Mouse (Mus musculus): ENCODE measurements around the gene Vbp1.

The Vbp1 gene

DNA sequence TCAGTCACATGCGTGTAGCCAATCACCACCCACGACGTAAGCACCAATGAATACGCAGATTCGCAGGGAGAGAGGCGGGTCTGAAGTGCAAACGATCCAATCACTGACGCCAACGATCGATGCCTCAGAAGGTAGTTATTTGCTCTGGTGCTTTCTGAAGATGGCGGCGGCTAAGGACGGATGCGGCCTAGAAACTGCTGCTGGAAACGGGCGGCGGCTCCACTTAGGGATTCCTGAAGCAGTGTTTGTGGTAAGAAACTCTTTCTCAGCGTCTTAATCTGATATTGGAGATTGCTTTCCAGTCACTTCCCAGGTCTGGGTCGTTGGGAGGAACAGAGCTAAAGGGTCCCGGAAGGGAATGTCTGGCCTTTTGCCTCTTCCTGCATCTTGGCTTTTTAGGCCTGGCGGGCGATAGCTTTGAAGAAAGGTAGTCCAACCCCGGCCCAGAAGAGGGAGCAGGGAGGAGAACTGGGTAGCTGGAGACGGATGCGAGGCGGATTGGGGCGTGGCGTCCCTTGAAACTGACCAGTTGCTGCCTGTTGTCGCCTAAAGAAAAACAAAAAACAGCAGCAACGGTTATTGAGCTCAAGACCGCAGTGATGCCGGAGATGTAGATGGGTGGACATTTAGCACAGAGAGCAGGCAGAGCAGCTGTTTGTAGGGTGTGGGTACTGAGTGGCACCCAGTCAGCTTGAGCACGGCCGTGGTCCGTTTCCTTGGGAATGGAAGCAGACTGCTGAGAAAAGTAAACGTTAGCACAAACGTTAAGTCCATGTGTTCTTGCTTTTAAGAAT is at the start of gene Vbp1:
Gene Vbp1 (plus strand): TSS at position 121 of the 794 bp plus-strand sequence.
- DNase-seq (ENCODE audit: low spot score): peak; percentile 52

DNA sequence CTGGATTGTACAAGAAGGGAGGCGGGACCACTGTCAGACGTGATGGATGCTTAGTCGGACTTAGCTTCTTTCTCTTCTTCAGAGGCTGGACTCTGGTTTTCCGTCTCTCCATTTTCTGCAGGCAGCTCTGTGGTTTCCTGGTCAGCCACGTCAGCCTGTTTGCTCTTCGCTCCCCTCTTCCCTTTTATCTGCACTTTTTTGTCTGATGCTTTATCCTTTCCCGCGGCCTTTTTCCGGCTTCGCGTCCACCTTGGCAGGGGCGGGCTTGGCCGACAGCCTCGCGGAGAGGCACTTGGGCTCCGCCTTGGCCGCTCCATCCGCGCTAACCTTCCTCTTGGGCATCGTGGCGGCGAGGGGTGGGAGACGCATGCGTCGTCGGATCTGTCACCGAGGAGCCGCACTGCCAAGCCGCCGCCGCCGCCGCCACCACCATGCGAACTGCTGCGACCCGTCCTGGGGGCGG is 38.9 kb upstream of the Vbp1 start:
- DNase-seq (ENCODE audit: low spot score): peak; percentile 33

GRCm38 (mm10) chrX:75489886-75490285 is 24.2 kb upstream of the Vbp1 start:
- peak; percentile 4 for DNase-seq (ENCODE audit: low spot score)

DNA sequence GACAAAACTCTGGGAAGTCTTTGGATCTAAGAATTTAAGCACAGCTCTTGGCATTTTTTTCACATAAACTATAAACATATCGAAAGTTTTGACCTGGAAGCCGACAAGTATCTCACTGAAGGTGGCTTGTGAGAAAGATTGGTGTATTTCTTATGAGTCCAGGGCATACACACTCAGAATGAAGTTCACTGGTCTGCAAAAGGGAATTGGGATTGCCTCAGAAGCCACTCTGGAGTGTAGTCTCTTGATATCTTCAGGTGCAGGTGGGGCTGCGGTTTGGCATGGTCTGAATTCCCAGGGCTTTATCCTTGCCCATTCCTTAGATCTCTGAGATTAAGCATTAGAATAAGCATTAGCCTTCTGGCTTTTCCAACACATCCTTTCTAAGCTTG is 316 bp upstream of the Vbp1 start:
- DNase-seq (ENCODE audit: low spot score): no peak

GRCm38 (mm10) chrX:75577582-75578324 is 63.7 kb downstream of the Vbp1 start, which contains the start of gene Rab39b:
Rab39b (minus strand) TSS chrX:75578231.
- no peak for DNase-seq (ENCODE audit: low spot score)

DNA sequence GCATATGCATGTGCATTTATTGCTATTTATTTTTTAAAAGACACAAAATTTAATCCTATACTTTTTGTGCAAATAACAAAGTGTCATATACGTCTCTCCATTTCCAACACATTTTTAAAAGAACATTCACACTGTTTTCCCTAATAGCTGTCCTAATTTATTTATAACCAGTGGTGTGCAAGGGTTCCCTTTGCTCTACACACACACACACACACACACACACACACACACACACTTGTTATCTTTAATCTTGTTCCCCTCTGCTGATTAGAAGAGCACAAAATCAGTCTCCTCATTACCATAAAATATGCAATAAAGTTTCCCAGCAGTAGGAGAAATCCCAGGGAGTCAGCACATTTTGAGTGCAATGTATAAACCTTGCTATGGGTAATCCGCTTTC is 64.4 kb downstream of the Vbp1 start:
- DNase-seq (ENCODE audit: low spot score): no peak
